Mouse (Mus musculus): ENCODE data around the gene Gm42715.

Gene Gm42715

DNA sequence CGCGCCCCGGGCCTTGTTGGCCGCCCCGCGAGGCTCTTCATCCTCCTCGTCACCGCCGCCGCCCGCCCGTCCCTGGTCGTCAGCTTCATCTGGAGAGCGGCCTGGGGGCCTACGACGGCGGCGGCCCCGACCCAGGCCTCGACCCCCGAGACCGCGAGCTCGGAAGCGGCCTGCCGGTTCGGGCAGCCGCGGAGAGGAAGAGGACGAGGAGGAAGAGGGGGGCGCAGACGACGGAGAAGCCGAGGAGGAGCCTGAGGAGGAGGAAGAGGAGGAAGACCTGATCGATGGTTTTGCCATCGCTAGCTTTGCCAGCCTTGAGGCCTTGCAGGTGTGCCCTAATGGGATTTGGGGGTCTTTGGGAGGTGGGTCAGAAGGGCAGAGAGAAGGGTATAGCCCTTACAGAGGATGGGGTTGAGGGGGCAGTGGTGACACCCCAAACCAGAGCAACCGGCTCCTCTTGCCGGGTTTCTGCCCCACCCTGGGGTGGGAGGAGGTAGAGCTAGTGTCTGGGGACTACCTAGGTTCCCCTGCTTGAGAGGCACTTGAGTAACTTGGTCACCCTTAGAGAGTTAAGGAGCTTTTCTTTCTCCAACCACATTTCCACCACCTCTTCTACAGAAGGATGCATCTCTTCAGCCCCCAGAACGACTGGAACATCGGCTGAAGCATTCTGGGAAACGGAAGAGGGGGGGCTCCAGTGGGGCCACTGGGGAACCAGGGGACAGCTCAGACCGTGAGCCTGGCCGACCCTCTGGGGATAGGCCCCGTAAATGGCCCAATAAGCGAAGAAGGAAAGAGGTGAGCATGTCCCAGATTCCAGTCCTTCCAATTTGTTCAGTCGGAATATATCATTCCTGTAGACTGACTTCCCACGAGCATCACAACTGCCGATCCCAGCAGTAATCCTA lies 39.8 kb upstream of the Gm42715 start:
- no peak for TF ChIP-seq GATA4 (IDR thresholded peaks at IDR 0.05; ENCODE audit: insufficient replicate concordance, low read length)

DNA sequence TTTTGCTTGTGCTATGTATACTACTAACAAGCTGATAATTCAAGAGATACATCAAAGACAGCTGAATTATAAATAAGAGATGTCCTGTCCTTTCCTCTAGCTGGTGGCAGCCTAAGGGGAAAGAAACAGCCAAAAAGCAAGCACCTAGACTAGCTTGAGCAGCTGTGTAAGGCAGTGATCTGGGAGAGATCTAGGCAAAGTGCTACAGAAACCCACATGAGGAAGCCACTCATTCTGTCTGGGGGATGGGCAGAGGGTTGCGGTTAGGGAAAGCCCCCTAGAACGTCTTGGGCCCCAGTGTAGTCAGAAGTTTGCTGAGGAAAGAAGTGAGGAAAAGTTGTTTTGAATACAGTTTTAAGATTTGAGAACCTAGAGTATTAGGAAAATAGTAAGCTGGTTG lies 39.1 kb upstream of the Gm42715 start:
- TF ChIP-seq GATA4 (IDR thresholded peaks at IDR 0.05; ENCODE audit: insufficient replicate concordance, low read length), result no peak

DNA sequence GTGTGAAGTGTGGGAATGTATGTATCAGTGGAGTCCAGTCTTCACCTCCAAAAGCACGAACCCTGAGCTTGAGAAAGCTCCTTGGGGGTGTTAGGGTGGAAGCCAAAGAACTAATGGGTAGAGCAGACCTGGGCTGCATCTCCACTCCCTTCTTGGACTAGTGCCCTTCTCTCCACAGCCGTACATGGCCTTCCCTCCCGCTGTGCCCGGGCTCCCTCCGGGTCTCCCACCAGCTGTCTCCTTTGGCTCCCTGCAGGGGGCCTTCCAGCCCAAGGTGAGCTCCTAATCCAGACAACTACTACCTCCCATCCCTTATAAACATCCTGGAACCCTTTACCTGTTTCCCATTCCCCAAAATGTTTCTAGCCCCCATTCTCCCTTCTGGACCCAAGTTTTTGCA lies 34.0 kb upstream of the Gm42715 start:
- no peak for TF ChIP-seq GATA4 (IDR thresholded peaks at IDR 0.05; ENCODE audit: insufficient replicate concordance, low read length)

DNA sequence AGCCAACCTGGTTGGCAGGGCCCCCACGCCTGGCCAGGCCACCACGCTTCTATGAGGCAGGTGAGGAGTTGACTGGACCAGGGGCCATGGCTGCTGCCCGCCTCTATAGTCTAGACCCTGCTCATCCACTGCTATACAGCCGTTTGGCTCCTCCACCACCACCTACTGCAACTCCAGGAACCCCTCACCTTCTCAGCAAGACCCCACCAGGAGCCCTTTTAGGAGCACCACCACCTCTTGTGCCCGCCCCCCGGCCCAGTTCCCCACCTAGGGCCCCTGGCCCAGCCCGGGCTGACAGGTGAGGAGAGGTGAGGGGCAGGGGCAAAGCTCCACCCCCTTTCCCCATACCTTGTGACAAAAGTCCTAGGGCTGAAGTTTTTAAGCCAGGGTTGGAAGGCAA lies 29.4 kb upstream of the Gm42715 start:
- TF ChIP-seq GATA4 (IDR thresholded peaks at IDR 0.05; ENCODE audit: insufficient replicate concordance, low read length), result no peak

DNA sequence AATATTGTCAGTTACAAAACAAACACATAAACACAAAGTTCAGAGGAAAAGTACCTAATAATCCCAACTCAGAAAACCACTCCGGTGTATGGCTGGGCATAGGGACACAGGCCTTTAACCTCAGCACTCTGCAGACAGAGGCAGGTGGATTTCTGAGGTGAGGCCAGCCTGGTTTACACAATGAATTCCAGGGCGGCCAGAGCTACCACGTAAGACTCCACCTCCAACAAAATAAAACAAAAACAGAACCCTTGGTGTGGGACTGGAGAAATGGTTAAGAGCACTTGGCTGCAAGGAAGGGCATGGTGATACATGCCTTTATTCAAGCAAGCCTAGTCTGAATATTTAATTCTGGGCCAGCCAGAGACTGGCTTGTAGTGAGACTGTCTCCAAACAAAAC lies 27.5 kb upstream of the Gm42715 start:
- TF ChIP-seq GATA4 (IDR thresholded peaks at IDR 0.05; ENCODE audit: insufficient replicate concordance, low read length), result no peak

DNA sequence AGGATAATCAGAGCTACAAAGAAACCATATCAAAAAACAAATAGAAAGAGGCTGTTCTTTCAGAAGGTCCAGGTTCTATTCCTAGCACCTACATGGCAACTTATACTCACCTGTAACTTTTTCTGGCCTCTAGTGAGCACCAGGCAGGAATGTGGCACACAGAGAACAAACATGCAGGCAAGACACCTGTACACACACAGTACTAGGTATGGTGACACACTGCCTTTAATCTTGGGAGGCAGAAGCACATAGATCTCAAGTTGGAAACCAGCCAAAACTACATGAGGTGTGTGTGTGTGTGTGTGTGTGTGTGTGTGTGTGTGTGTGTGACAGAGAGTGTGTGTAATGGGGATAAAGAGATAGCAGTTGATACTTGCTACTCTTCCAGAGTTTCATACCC lies 24.7 kb upstream of the Gm42715 start:
- TF ChIP-seq GATA4 (IDR thresholded peaks at IDR 0.05; ENCODE audit: insufficient replicate concordance, low read length), result no peak

DNA sequence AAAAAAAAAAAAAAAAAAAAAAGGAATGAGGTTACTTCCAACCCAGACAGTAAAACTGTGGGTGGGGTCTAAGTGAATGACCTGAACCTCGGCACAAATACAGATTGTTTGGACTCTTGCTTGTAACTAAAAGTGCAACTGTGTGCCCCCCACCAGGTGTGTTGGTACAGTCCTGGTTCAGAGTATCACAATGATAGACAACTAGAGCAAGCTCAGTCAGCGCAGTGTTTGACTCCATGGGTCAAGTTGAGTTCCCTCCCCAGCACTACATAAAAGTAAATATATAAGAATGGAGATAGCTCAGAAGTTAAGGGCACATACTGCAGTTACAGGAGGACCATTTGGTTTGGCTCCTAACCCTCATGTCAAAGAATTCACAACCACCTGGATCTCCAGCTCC lies 22.0 kb upstream of the Gm42715 start:
- TF ChIP-seq GATA4 (IDR thresholded peaks at IDR 0.05; ENCODE audit: insufficient replicate concordance, low read length), result no peak

DNA sequence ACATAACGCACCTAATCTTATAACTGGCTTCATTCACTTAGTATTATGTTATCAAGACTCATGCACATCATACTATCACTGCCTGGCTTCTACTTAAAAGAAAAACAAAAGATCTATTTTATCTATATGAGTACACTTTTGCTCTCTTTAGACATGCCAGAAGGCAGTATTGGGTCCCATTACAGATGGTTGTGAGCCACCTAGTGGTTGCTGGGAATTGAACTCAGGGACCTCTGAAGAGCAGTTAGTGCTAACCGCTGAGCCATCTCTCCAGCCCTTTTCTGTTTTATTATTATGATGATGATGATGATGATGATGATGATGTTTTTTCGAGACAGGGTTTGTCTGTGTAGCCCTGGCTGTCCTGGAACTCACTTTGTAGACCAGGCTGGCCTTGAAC lies 21.0 kb upstream of the Gm42715 start:
- no peak for TF ChIP-seq GATA4 (IDR thresholded peaks at IDR 0.05; ENCODE audit: insufficient replicate concordance, low read length)

DNA sequence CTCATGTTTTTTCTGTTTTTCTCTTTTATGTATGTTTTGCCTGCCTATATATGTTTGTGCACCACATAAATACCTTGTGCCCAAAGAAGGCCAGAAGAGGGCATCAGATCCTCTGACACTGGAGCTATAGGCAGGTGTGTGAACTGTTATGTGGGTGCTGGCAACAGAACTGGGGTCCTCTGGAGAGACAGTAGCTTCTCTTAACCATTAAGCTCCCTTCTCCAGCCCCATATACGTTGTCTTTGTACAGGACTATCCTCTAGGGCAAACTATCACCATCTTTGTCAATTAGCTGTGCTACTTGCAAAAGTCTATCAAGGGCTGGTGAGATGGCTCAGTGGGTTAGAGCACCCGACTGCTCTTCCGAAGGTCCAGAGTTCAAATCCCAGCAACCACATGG lies 11.1 kb upstream of the Gm42715 start:
- TF ChIP-seq GATA4 (IDR thresholded peaks at IDR 0.05; ENCODE audit: insufficient replicate concordance, low read length), result no peak

DNA sequence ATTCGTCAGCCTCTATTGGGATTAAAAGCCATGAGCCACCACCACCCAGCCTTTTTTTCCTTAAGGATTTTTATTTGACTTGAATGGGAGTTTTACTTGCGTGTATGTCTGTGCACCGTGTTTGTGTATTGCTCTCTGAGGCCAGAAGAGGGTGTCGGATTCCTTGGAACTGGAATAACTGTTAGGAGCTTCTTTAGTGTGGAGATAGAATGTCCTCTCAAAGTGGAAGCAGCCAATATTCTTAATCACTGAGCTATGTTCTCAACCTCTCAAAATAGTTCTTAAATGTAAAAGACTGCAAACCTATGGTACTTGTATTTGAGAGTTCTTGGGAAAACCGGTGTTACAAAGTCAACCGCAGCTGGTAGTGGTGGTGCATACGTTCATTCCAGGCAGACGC lies 8.1 kb upstream of the Gm42715 start:
- no peak for TF ChIP-seq GATA4 (IDR thresholded peaks at IDR 0.05; ENCODE audit: insufficient replicate concordance, low read length)

DNA sequence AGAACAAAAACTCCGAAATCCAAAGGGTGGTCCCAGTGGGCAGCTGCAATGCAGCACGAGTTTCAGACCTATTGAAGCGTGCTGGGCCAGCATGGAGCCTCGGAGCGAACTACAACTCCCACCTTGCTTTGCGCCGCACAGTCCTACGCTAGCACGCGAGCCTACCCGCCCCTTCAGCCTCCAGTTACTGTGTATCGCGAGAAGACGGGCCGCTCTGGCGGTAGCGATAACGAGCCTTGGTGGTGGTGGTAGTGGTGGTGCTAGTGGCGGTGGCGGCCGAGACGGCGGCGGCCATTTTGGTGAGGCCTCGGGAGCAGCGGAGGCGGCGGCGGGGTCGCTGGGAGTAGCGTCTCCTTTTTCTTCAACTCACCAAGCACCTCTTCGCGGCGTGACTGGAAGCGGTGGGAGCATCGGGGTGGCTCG lies 7.6 kb upstream of the Gm42715 start, which contains the start of gene Srcap:
TSS of gene Srcap (plus strand) at position 176 of the 423 bp plus-strand sequence.
- peak; percentile 96; the same call in 1 of the 2 replicates for TF ChIP-seq GATA4 (IDR thresholded peaks at IDR 0.05; ENCODE audit: insufficient replicate concordance, low read length)

DNA sequence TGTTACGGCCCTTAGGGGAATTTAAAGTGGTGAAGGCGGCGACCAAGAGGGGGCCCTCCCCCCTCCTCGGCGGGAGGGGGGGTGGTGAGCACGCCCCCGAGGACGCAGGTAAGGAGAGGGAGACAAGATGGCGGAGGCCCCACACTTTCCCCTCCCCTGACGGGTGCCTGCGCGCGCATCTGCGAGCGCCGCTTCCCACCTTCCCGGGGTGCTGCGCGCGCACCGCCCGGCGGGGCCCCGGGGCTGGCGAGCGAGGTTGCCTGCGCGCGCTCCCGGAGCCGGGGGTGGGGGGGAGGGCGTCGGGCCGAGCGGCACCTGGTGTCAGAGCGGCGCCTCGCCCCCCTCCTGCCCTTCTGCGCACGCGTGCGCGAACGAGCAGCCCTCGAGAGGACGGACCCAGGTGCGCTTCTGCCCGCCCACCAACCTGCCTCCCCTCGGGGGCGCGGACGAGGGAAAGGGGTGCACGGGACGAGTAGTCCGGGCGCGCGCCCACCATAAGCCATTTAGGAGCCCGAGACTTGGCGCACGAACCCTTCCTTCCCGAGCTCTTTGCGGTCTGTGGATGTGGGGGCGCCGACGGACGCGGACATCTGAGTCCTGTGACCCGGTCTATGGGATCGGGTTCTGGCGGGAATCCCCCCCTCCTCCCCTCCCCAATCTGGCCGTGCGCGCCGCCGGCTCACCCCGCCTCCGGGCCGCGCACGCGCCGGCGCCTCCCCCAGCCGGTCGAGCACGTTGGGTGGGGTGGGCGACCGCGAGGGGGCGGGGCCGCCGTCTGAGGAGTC lies 7.0 kb upstream of the Gm42715 start:
- no peak for TF ChIP-seq GATA4 (IDR thresholded peaks at IDR 0.05; ENCODE audit: insufficient replicate concordance, low read length)

DNA sequence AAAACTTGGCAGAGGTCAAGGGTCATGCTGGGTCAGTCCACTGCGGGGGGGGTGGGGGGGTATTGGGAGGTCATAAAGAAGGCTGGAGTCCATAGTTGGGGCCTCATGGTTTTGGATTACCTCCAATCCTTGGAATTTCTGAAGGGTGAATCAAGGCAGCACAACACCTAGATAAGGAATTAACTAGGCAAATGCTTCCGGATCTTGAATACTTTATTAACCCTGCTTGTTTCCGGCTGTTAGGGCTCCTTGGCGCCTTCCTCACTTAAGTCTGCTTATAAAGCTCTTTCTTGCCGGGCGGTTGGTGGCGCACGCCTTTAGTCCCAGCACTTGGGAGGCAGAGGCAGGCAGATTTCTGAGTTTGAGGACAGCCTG lies 6.4 kb upstream of the Gm42715 start:
- TF ChIP-seq GATA4 (IDR thresholded peaks at IDR 0.05; ENCODE audit: insufficient replicate concordance, low read length), result no peak

DNA sequence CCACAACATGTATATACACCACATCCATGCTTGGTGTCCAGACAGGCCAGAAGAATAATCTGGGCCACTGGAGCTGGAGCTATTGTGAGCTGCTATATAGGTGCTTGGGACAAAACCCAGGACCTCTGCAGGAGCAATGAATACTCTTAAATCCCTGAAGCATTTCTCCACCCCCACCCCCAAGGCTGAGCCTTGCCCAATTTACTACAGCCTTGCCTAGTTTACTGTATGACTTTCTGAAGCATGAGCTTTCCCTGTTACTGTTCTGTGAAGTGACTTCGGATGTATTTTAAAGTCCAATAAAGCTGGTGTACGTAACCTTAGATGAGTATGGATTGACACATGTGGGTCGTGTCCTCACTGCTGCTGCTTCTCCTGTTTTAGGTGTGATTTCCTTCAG lies 5.6 kb upstream of the Gm42715 start:
- TF ChIP-seq GATA4 (IDR thresholded peaks at IDR 0.05; ENCODE audit: insufficient replicate concordance, low read length), result no peak

DNA sequence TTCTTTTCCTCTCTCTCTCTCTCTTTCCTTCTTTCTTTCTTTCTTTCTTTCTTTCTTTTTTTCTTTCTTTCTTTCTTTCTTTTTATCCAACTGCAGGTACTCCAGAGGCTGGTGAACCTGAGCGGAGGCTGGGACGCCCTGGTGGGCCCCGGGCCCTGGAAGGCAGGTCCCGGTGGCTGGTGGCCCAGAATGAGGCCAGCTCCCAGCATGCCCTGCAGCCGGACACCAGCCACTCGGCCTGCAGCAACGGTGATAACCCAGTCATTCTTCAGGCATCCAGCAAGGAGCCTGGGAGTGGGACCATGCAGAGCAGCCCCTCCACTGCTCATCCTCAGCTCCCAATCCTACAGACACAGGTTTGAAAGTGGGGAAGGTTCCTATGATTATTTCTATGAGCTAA lies 3.5 kb upstream of the Gm42715 start:
- TF ChIP-seq GATA4 (IDR thresholded peaks at IDR 0.05; ENCODE audit: insufficient replicate concordance, low read length), result no peak

DNA sequence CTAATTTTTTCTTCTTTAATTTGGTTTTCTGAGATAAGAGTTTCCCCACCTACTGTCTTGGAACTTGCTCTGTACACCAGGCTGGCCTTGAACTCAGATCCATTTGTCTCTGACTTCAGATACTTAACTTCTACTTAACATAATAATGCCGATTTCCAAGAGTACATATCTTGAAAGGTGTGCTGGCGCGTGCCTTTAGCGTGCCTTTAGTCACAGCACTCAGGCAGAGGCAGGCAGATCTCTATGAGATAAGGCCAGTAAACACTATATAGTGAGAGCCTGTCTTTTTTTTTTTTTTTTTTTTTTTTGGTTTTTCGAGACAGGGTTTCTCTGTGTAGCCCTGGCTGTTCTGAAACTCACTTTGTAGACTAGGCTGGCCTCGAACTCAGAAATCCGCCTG lies 3.0 kb upstream of the Gm42715 start:
- TF ChIP-seq GATA4 (IDR thresholded peaks at IDR 0.05; ENCODE audit: insufficient replicate concordance, low read length), result no peak
